Mouse (Mus musculus): ENCODE data around the gene Faap100.

Faap100 gene

GRCm38 (mm10) chr11:120319310-120319709, 59.3 kb downstream of the Faap100 start:
- no peak for DNase-seq (ENCODE audit: low read depth)

Data from fibroblast of lung, adult 2 months (primary cell).